Mouse (Mus musculus) neural tube, embryonic 11.5 days (tissue): ENCODE data around the gene Mogat2. TPM values are rescaled to one million over a fixed set of nuclear protein-coding genes. Genes with fewer than 3 reads are reported as not detected.

ENCODE experiments used
- ATAC-seq: fragments of 200-750 bp; cut with Nextera tagmentation; 2 replicates; pipeline ENCODE4 v1.8.0; 2017; ENCODE audit warnings: moderate number of reproducible peaks, mild to moderate bottlenecking, moderate TSS enrichment, moderate library complexity; ENCODE audit not compliant: insufficient read depth, low FRiP score, low TSS enrichment
- DNase-seq: peaks from one replicate; pipeline ENCODE4 v3.0.0-alpha.2; 2015; ENCODE audit warnings: low spot score
- H3K27ac ChIP-seq: fragments of 300-500 bp; sonication (generic); 2 replicates; pipeline ENCODE4 v1.5.1; 2014; ENCODE audit warnings: low read depth, mild to moderate bottlenecking, low read length
- H3K27me3 ChIP-seq: fragments of 300-500 bp; sonication (generic); 2 replicates; pipeline ENCODE4 v1.6.1; 2014; ENCODE audit warnings: mild to moderate bottlenecking, low read length, mixed read lengths; ENCODE audit not compliant: control insufficient read depth, insufficient read depth
- H3K36me3 ChIP-seq: fragments of 300-500 bp; sonication (generic); 2 replicates; pipeline ENCODE4 v1.6.1; 2014; ENCODE audit warnings: mild to moderate bottlenecking, low read length, moderate library complexity, mixed read lengths; ENCODE audit not compliant: control insufficient read depth, insufficient read depth
- H3K4me1 ChIP-seq: fragments of 300-500 bp; sonication (generic); 2 replicates; pipeline ENCODE4 v1.6.1; 2014; ENCODE audit warnings: low read length, mixed read lengths; ENCODE audit not compliant: control insufficient read depth, insufficient read depth
- H3K4me2 ChIP-seq: fragments of 300-500 bp; sonication (generic); 2 replicates; pipeline ENCODE4 v1.6.1; 2014; ENCODE audit warnings: low read depth, mild to moderate bottlenecking, moderate library complexity
- H3K4me3 ChIP-seq: fragments of 300-500 bp; sonication (generic); 2 replicates; pipeline ENCODE4 v1.5.1; 2014; ENCODE audit warnings: low read depth, low read length
- H3K9ac ChIP-seq: fragments of 300-500 bp; sonication (generic); 2 replicates; pipeline ENCODE4 v1.6.1; 2014; ENCODE audit warnings: mild to moderate bottlenecking, low read length
- H3K9me3 ChIP-seq: fragments of 300-500 bp; sonication (generic); 2 replicates; pipeline ENCODE4 v1.6.1; 2016; ENCODE audit warnings: low read length; ENCODE audit not compliant: control insufficient read depth
- WGBS: fragments of 180-500 bp; shearing (Covaris S2); extraction: QIAGEN DNeasy Blood & Tissue Kit; methylation state at CpG from one replicate; pipeline ENCODE4 v1.1.7; 2014; 5-methylcytosine and 5-hydroxymethylcytosine counted together
- polyA plus RNA-seq: library from polyadenylated mRNA; unstranded; fragments of >200 nt; fragmentation: Nextera tagmentation; extraction: Ambion mirVana; gene quantifications from 2 replicates; pipeline ENCODE4 v1.2.1, GENCODE M21; 2014

Mogat2 gene
- polyA plus RNA-seq, 1 experiment from 2014 or later = 10.3 TPM

DNA sequence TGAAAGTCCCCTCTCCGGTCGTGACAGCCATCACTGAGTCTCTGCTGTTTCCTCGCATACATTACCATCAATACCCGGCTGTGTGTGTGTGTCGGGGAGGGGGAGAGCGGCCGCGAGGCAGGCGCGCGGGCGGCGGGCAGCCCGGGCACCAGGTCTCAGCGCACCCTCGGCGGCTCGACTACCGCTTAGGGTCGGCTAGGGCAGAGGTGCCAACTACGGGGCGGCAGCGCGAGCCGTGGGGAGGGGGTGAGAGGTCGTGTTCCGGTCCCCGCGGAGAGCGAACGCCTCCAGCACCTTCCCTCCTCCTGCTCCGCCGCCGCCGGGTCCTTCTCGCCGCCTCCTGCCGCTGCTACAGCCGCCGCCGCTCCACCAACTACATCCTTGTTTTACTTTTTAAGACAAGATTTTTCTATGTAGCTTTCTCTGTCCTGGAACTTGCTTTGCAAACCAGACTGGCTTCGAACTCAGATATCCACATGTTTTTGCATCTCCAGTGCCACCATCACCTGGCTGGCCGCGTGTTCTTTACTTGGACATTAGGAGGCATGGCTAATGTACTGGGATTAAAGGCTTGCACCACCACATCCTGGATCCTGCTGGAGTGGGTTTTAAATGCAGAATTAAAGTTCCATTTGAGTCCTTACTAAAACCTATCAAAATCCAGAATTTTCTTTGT, 10.6 kb upstream of the Mogat2 start:
- no peaks in the 10 kb centered on the region for H3K27me3 ChIP-seq
- peak overlapping the region; percentile 45 for H3K9ac ChIP-seq
- H3K4me3 ChIP-seq = peak overlapping the region; percentile 39
- no peaks in the 10 kb centered on the region for H3K36me3 ChIP-seq
- H3K4me2 ChIP-seq = peak overlapping the region; percentile 67
- no peak for DNase-seq
- peak; percentile 50; the same call in 1 of the 2 replicates for ATAC-seq
- under 1% methylated on average over 39 of the region's 44 CpGs for WGBS
- H3K4me1 ChIP-seq = 0 out of 2 replicates have a peak, but pooled peaks cover 3% of the 10 kb centered on the region
- H3K9me3 ChIP-seq = no peaks in the 10 kb centered on the region
- H3K27ac ChIP-seq = no peak overlapping the region

DNA sequence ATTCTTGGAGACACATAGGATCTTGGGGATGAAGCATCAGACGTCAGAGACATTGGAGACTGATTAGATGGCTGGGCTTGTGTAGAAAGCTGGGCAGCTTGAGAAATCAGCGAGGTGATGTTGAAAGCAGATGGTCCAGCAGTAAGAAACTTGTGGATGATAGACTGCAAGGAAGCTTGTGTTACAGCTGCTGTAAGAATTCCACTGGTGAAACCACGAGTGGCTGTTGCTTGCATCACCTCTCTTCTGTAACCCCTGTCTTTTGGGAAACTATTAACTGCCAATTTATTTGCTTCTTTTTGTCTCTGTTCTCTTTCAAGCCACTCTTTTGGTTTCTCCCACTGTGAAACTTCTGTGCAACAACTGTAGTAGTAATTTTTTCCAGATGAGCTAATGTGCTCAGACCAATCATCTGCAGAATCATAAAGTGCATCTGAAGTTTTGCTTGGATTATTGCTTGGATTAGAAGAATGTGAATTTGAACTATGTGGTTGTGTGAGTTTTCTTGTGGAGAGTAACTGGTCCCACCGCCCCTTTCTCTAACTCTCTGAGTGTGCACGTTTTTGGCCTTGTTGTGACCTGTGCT, 9.8 kb upstream of the Mogat2 start:
- no peaks in the 10 kb centered on the region for H3K27me3 ChIP-seq
- no peak for DNase-seq
- H3K4me2 ChIP-seq = peak overlapping the region; percentile 67
- 33% methylated on average over 5 of the region's 5 CpGs for WGBS
- H3K27ac ChIP-seq = no peak overlapping the region
- 0 out of 2 replicates have a peak, but pooled peaks cover 3% of the 10 kb centered on the region for H3K4me1 ChIP-seq
- no peaks in the 10 kb centered on the region for H3K9me3 ChIP-seq
- no peaks in the 10 kb centered on the region for H3K36me3 ChIP-seq
- ATAC-seq = no peak
- no peak overlapping the region for H3K9ac ChIP-seq
- no peak overlapping the region for H3K4me3 ChIP-seq

DNA sequence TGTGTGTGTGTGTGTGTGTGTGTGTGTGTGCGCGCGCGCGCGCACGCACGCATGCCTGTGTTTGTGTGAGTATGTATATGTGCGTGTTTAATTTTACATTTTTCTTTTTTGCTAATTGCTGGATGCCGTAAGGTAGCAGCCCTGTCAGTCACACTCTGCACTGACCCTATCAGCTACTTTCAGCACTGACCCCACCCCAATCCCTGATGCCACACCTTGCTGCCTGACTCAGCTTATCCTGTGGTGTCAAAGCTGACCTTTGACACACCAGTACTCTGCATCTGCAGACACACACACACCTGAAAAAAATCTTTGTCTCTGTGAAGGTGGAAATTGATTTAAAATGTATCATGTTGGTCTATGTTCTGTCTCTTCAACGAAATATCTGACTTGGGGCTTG, 3.7 kb upstream of the Mogat2 start:
- H3K4me2 ChIP-seq = no peak overlapping the region
- no peaks in the 10 kb centered on the region for H3K9me3 ChIP-seq
- ATAC-seq (no peak), DNase-seq (no peak)
- WGBS = 94% methylated on average over 11 of the region's 11 CpGs
- no peak overlapping the region for H3K9ac ChIP-seq
- no peak overlapping the region for H3K4me3 ChIP-seq
- H3K27me3 ChIP-seq = no peaks in the 10 kb centered on the region
- H3K36me3 ChIP-seq = no peaks in the 10 kb centered on the region
- no peak overlapping the region for H3K27ac ChIP-seq
- peaks cover 9% of the 10 kb centered on the region; the same call in 1 of the 2 replicates for H3K4me1 ChIP-seq

DNA sequence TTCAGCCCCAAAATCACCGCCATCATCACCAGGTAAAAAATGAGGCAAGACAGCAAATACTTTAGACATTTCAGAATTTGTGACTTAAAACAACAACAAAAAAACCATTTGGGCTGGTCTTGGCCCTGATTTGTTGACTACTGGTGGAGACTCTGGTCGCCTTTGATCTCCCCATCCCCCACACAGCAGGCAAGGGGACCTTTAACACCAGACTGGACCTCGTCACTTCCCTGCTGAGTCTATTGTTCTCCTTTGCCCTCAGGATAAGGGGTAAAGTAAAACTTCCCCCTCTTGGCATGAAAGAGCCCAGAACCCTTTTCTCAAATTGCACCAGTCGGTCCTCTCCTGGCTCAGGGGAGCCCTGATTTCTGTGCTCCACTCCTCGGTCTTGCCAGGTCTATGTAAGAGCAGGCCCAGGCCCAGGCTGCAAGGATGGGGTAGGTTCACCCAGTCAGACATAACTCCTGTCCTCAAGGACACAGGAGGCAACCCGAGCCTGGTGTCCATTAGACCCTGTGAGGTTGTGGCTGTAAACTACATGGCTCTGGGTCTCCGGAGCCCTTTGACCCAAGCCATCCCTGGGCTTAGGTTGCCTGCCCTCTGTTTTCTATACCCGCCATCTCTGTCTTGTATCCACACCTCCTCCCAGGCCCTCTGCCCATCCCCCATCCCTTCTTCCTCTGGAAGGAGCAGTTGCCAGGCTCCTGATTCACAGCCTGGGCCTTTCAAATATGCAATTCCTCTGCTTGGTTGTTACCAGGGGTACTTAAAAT, 1.3 kb downstream of the Mogat2 start:
- H3K4me2 ChIP-seq = no peak overlapping the region
- no peaks in the 10 kb centered on the region for H3K9me3 ChIP-seq
- H3K27me3 ChIP-seq = no peaks in the 10 kb centered on the region
- peaks cover 16% of the 10 kb centered on the region; the same call in 1 of the 2 replicates for H3K4me1 ChIP-seq
- 11% methylated on average over 8 of the region's 8 CpGs for WGBS
- no peak overlapping the region for H3K4me3 ChIP-seq
- peak; percentile 43 for DNase-seq
- no peak overlapping the region for H3K9ac ChIP-seq
- ATAC-seq = no peak
- H3K36me3 ChIP-seq = no peaks in the 10 kb centered on the region
- H3K27ac ChIP-seq = no peak overlapping the region

DNA sequence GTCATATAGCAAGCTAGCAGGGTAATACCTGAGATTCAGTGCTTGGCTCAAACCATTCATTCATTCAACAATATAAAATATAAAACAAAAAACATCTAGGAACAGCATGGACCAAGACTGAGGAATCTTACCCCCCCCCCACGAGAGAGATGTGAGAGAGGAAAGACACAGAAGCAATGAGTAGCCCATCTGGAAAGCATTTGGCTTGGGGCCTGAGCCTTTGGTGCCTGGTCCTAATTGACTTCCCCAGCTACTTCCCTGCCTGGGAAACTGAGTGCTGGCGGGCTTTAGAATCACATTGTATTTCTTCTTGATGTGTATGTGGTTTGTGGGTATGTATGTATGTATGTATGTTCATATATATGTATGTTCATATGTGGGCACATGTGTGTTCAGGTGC, 2.8 kb downstream of the Mogat2 start:
- no peak overlapping the region for H3K4me3 ChIP-seq
- ATAC-seq (no peak), DNase-seq (no peak)
- H3K4me1 ChIP-seq = peaks cover 16% of the 10 kb centered on the region; the same call in 1 of the 2 replicates
- no peak overlapping the region for H3K4me2 ChIP-seq
- 41% methylated on average over 2 of the region's 2 CpGs for WGBS
- no peaks in the 10 kb centered on the region for H3K36me3 ChIP-seq
- no peak overlapping the region for H3K9ac ChIP-seq
- H3K27me3 ChIP-seq = no peaks in the 10 kb centered on the region
- H3K27ac ChIP-seq = no peak overlapping the region
- H3K9me3 ChIP-seq = no peaks in the 10 kb centered on the region

DNA sequence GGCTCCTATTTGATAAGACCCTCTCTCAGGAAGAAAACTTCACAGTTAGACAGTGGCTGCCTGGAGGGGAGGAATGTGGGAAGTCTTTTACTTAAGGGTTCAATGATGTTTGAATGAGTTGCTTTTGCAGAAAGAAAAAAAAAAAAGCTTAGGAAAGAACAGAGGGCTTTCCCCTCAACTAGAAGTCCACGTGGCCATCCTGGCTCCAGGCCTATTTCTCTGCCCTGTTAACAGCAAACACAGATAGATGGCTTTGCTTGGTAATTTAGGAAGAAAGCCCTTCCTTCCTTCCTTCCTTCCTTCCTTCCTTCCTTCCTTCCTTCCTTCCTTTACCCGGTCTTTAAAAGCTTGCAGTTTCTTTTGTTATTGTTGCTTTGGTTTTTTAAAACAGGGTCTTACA, 3.5 kb downstream of the Mogat2 start:
- no peak overlapping the region for H3K9ac ChIP-seq
- peaks cover 16% of the 10 kb centered on the region; the same call in 1 of the 2 replicates for H3K4me1 ChIP-seq
- no peak overlapping the region for H3K4me3 ChIP-seq
- no peak overlapping the region for H3K4me2 ChIP-seq
- ATAC-seq (no peak), DNase-seq (no peak)
- H3K9me3 ChIP-seq = no peaks in the 10 kb centered on the region
- no peaks in the 10 kb centered on the region for H3K27me3 ChIP-seq
- H3K27ac ChIP-seq = no peak overlapping the region
- no peaks in the 10 kb centered on the region for H3K36me3 ChIP-seq
- 47% methylated on average over 2 of the region's 2 CpGs for WGBS

DNA sequence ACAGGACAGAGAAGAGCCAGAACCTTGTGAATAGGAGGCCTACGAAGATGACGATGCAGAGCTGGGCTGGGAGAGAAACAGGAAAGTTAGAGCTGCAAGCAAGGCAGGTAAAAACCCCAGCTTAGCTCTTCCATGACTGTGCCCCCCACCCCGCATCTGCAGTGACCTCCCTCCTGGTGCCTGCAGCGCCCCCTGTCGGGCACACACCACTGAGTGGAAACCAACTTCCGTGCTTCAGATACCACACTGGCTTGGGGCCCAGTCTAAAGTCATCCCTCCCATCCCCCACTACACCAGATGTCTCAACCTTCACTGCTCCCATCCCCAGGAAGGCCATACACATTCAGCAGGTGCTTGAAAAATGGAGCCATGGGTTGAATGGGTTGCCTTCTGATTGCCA, 5.8 kb downstream of the Mogat2 start:
- Histone ChIP-seq H3K9me3 (no peaks in the 10 kb centered on the region), H3K4me1 (peaks cover 10% of the 10 kb centered on the region; the same call in 1 of the 2 replicates), H3K36me3 (no peaks in the 10 kb centered on the region), H3K4me3 (no peak overlapping the region), H3K27ac (no peak overlapping the region), H3K4me2 (no peak overlapping the region), H3K27me3 (no peaks in the 10 kb centered on the region), H3K9ac (no peak overlapping the region)
- WGBS = 68% methylated on average over 6 of the region's 6 CpGs
- DNase-seq (no peak), ATAC-seq (no peak)

DNA sequence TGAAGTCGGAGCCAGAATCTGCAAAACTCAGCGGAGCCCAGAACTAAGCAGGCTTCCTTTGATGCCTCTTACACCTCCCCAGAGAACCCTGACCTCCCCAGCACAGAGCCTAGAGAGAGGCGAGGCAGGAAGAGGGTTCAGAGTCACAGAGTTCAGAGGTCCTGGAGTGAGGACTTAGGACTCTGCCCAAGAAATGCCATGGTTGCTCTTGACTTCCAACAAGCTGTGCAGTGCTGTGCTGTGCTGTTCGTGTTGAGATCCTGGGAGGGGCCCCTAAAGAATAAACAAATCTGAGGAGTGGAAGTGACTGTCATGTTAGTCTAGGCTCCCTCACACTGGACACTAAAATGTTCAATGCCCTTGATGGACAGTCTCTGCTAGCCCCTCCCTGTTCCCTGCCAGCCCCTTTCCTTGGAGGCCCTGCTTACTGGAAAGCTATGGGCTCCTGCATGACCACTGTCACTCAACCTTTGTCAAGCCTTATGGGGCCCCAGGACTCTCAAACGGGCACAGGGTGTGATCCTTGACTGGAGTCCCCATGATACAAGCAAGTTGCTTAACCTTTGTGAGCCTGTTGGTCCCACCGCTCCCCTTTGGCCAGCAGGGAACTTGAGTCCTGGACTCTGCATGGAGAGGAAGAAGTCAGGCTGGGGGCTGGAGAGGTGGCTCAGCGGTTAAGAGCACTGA, 8.2 kb downstream of the Mogat2 start:
- ATAC-seq (no peak), DNase-seq (no peak)
- H3K9me3 ChIP-seq = no peaks in the 10 kb centered on the region
- H3K4me3 ChIP-seq = no peak overlapping the region
- no peaks in the 10 kb centered on the region for H3K27me3 ChIP-seq
- no peak overlapping the region for H3K4me2 ChIP-seq
- H3K36me3 ChIP-seq = no peaks in the 10 kb centered on the region
- WGBS = 76% methylated on average over 7 of the region's 7 CpGs
- no peaks in the 10 kb centered on the region for H3K4me1 ChIP-seq
- no peak overlapping the region for H3K27ac ChIP-seq
- no peak overlapping the region for H3K9ac ChIP-seq
